Mouse (Mus musculus) hindbrain, embryonic 11.5 days (tissue): ENCODE measurements around the gene Rhox10. TPM values are rescaled to one million over a fixed set of nuclear protein-coding genes. Genes with fewer than 3 reads are reported as not detected.
"Not testable (repeated sequence)": the region's sequence is repeated elsewhere in the genome, so short reads cannot be mapped to it uniquely, and the experiment has no call there.

Source experiments
- ATAC-seq: fragments of 200-750 bp; cut with Nextera tagmentation; 2 replicates; pipeline ENCODE4 v1.8.0; 2017; ENCODE audit warnings: mild to moderate bottlenecking, moderate TSS enrichment, moderate library complexity; ENCODE audit not compliant: low FRiP score
- DNase-seq: peaks from one replicate; pipeline ENCODE4 v3.0.0-alpha.2; 2015; ENCODE audit warnings: low spot score
- H3K27ac ChIP-seq: fragments of 300-500 bp; sonication (generic); 2 replicates; pipeline ENCODE4 v1.5.1; 2014; ENCODE audit warnings: mild to moderate bottlenecking, low read depth, low read length
- H3K27me3 ChIP-seq: fragments of 300-500 bp; sonication (generic); 2 replicates; pipeline ENCODE4 v1.6.1; 2014; ENCODE audit warnings: mild to moderate bottlenecking, low read length, moderate library complexity, mixed read lengths; ENCODE audit not compliant: control insufficient read depth, insufficient read depth
- H3K36me3 ChIP-seq: fragments of 300-500 bp; sonication (generic); 2 replicates; pipeline ENCODE4 v1.6.1; 2014; ENCODE audit warnings: mild to moderate bottlenecking, low read length, moderate library complexity, mixed read lengths; ENCODE audit not compliant: control insufficient read depth, insufficient read depth
- H3K4me1 ChIP-seq: fragments of 300-500 bp; sonication (generic); replicated peaks from 2 replicates; pipeline ENCODE4 v1.6.1; 2014; ENCODE audit warnings: low read length, mixed read lengths; ENCODE audit not compliant: control insufficient read depth, insufficient read depth
- H3K4me2 ChIP-seq: fragments of 300-500 bp; sonication (generic); replicated peaks from 2 replicates; pipeline ENCODE4 v1.6.1; 2014; ENCODE audit warnings: mild to moderate bottlenecking, low read depth, low read length
- H3K4me3 ChIP-seq: fragments of 300-500 bp; sonication (generic); 2 replicates; pipeline ENCODE4 v1.5.1; 2014; ENCODE audit warnings: low read depth, low read length
- H3K9ac ChIP-seq: fragments of 300-500 bp; sonication (generic); 2 replicates; pipeline ENCODE4 v1.6.1; 2014; ENCODE audit warnings: low read depth, low read length
- H3K9me3 ChIP-seq: fragments of 300-500 bp; sonication (generic); 2 replicates; pipeline ENCODE4 v1.6.1; 2016; ENCODE audit warnings: low read length; ENCODE audit not compliant: control insufficient read depth
- WGBS: fragments of 180-500 bp; shearing (Covaris S2); extraction: QIAGEN DNeasy Blood & Tissue Kit; methylation state at CpG from one replicate; pipeline ENCODE4 v1.1.7; 2014; 5-methylcytosine and 5-hydroxymethylcytosine counted together
- polyA plus RNA-seq: library from polyadenylated mRNA; unstranded; fragments of >200 nt; fragmentation: Nextera tagmentation; extraction: Ambion mirVana; gene quantifications from 2 replicates; pipeline ENCODE4 v1.2.1, GENCODE M21; 2014

Gene Rhox10
- polyA plus RNA-seq: not detected in 2 replicates

DNA sequence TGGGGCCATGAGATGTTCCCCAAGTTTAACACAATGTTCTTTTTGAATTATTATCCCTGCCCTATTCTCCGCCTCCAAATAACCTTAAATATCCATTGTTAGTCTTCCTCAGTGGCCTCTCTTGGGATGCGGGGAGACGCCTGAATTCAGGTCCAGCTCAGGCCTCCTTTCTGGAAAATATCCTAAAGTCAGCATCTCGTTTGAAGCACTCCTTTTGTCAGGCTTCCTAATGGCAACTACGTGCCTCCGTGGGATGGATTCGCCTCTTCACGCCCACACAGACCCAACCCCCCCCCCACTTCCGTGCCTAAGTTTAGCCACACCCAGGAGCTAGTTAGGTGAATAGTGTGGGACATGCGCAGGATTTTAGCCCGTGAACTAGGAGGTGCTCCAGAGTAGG is at the start of gene Rhox10:
Gene Rhox10, plus strand, starts transcription at position 301 of the 400 bp plus-strand sequence.
- DNase-seq: no peak

DNA sequence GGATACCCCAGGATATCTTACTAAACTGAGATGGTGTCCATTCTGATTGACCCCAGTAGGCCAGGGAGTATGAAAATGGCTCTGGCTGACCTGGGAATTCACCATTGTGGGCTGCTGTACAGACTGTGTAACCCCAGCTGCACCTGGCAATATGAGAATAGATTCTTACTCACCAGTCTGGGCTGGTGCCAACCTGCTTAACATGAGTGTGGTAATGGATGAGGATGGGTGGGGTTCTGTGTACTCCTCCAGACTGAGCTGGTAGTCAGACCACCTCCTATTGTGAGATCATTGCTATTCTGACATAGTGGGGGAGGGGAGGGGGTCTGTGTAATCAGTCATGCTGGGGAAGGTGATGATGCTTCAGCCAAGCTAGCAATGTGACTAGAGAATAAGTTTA is 47.7 kb upstream of the Rhox10 start, which contains the start of gene Btg1-ps1:
Gene Btg1-ps1, minus strand, starts transcription at position 219 of the 400 bp plus-strand sequence.
- not testable (repeated sequence) for H3K4me1 ChIP-seq, H3K9me3 ChIP-seq, H3K36me3 ChIP-seq, H3K27ac ChIP-seq, H3K4me3 ChIP-seq, DNase-seq, H3K4me2 ChIP-seq, H3K27me3 ChIP-seq, H3K9ac ChIP-seq, ATAC-seq

More for the DNA sequence above, at the start of gene Rhox10:
- H3K27ac ChIP-seq: no peak within 1 kb of the TSS
- no peaks in the 10 kb centered on the region for H3K4me1 ChIP-seq
- H3K36me3 ChIP-seq: no peaks in the 10 kb centered on the region
- H3K27me3 ChIP-seq: no peaks in the 10 kb centered on the region
- H3K9me3 ChIP-seq: no peaks in the 10 kb centered on the region
- 84% methylated on average over 11 of the region's 11 CpGs for WGBS
- no peak within 1 kb of the TSS for H3K4me3 ChIP-seq
- no peak within 1 kb of the TSS for H3K4me2 ChIP-seq
- no peak for ATAC-seq
- H3K9ac ChIP-seq: no peak within 1 kb of the TSS

DNA sequence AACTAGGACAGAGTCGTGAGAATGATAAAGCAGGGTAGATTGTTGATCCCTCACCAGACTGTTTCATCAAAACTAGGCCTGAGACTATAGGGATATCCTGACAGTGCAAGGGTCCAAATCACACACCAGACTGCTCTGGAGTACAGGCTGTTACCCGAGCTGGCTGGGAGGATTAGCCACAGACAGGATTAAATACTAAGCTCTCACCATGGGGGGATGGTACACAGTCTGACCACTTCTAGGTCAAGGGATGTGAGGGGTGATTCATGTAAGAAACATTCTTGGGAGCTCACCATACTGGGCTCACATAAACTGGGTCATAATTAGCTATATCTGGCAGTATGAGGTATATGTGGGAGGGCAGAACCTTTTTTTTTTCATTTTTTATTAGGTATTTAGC is 32.4 kb upstream of the Rhox10 start:
- no peaks in the 10 kb centered on the region for H3K4me1 ChIP-seq
- no peaks in the 10 kb centered on the region for H3K27me3 ChIP-seq
- ATAC-seq (no peak), DNase-seq (no peak)
- no peak overlapping the region for H3K4me2 ChIP-seq
- H3K36me3 ChIP-seq: no peaks in the 10 kb centered on the region
- 80% methylated on average over 2 of the region's 2 CpGs for WGBS
- no peaks in the 10 kb centered on the region for H3K9me3 ChIP-seq
- no peak overlapping the region for H3K9ac ChIP-seq
- H3K4me3 ChIP-seq: no peak overlapping the region
- no peak overlapping the region for H3K27ac ChIP-seq

DNA sequence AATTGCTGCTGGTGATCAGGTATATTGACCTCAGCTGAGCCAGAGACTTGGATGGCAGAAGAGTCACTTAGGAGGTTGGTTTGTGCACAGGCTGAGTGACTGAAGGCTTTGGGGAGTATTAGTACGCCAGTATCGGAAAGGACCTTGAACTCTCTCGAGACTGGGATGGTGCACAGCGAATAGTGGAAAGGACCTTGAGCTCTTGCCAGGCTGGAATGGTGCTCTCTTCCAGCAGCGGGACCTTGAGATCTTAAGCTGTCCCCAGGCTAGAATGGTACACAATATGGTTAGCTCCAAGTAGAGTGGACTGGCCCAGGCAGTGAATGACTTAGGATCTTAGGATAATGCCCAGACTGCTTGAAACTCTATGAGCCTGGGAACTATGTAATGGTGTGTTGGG is 26.6 kb upstream of the Rhox10 start:
- Histone ChIP-seq H3K4me2 (no peak overlapping the region), H3K9ac (no peak overlapping the region), H3K27me3 (no peaks in the 10 kb centered on the region), H3K4me3 (no peak overlapping the region), H3K27ac (no peak overlapping the region), H3K9me3 (no peaks in the 10 kb centered on the region), H3K4me1 (no peaks in the 10 kb centered on the region), H3K36me3 (no peaks in the 10 kb centered on the region)
- ATAC-seq (no peak), DNase-seq (no peak)
- 96% methylated on average over 5 of the region's 5 CpGs for WGBS

DNA sequence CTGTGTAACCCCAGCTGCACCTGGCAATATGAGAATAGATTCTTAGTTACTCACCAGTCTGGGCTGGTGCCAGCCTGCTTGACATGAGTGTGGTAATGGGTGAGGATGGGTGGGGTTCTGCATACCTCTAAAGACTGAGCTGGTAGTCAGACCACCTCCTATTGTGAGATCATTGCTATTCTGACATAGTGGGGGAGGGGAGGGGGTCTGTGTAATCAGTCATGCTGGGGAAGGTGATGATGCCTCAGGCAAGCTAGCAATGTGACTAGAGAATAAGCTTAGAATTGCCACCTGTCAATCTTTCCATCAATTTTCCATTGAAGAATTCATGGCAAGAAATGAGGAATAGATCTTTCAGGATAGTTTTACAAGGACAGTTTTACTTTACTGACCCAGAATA is 23.3 kb upstream of the Rhox10 start, which contains the start of gene Btg1-ps2:
Gene Btg1-ps2, minus strand, starts transcription at position 101 of the 400 bp plus-strand sequence.
- not testable (repeated sequence) for H3K4me1 ChIP-seq, H3K4me3 ChIP-seq, H3K36me3 ChIP-seq, H3K4me2 ChIP-seq, H3K9ac ChIP-seq, H3K27me3 ChIP-seq, H3K27ac ChIP-seq, ATAC-seq, DNase-seq, H3K9me3 ChIP-seq

DNA sequence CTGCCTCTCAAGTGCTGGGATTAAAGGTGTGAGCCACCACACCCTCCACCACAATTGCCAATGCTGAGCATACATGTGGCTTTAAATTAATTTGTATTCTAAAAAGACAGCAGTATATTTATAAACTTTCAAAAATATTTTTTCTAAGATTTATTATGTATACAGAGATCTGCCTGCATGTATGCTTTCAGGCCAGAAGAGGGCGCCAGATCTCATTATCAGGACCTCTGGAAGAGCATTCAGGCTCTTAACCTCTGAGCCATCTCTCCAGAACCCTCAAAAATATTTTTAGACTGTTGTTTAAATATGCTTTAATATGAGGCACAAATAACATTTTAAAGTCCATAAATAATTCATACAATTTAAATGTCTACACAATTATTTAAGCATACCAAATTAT is 4.7 kb upstream of the Rhox10 start:
- H3K36me3 ChIP-seq: no peaks in the 10 kb centered on the region
- no peak for ATAC-seq
- H3K4me1 ChIP-seq: no peaks in the 10 kb centered on the region
- no peak overlapping the region for H3K4me3 ChIP-seq
- WGBS: 0% methylated on average over 1 of the region's 1 CpGs
- no peak overlapping the region for H3K4me2 ChIP-seq
- no peaks in the 10 kb centered on the region for H3K9me3 ChIP-seq
- DNase-seq: peak; percentile 26
- H3K27me3 ChIP-seq: no peaks in the 10 kb centered on the region
- H3K27ac ChIP-seq: no peak overlapping the region
- H3K9ac ChIP-seq: no peak overlapping the region

DNA sequence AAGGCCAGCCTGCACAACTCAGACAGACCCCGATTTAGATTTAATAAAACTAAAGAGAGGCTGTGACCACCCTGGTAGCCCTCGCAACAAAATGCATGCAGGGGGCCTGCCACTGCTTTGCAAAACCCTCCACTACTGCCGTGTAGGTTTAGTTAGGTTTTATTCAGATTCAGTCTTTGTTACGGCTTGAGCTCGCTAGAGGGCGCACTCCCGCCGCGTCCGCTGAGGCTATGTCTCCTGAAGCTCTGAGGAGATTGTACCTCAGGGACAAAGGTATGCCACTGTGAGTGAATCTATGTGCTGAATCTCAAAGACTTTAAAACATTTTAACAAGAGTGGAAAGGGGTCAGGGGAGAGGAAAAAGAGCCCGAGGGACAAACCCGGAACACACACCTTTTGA is 18.0 kb downstream of the Rhox10 start:
- Histone ChIP-seq H3K4me2 (no peak overlapping the region), H3K9me3 (no peaks in the 10 kb centered on the region), H3K4me3 (no peak overlapping the region), H3K27me3 (no peaks in the 10 kb centered on the region), H3K27ac (no peak overlapping the region), H3K36me3 (no peaks in the 10 kb centered on the region), H3K9ac (no peak overlapping the region), H3K4me1 (no peaks in the 10 kb centered on the region)
- DNase-seq: peak; percentile 59
- WGBS: 26% methylated on average over 12 of the region's 12 CpGs
- ATAC-seq: no peak

DNA sequence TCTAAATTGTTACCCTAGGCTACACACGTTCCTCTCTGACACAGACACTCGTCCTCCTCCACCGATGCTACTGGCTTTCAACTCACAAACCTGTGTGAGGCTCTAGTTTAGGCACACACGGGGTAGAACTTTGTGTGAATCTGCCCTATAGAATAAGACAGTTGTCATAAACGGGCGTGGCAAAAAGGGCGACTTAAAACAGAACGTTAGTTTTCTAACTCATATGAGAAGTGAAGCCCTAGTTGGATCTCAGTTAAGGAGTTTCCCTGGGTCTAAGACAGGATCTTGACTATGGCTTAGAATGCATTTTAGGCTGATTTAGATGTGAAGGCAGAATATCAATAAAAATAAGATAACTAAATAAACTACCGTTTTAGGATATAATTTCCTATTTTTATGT is 18.8 kb downstream of the Rhox10 start, which contains the start of gene Rhox11:
Gene Rhox11, minus strand, starts transcription at position 101 of the 400 bp plus-strand sequence.
- H3K27me3 ChIP-seq: no peaks in the 10 kb centered on the region
- H3K9me3 ChIP-seq: no peaks in the 10 kb centered on the region
- no peaks in the 10 kb centered on the region for H3K36me3 ChIP-seq
- H3K4me2 ChIP-seq: no peak within 1 kb of the TSS
- 89% methylated on average over 9 of the region's 9 CpGs for whole genome bisulfite sequencing
- DNase-seq (no peak), ATAC-seq (no peak)
- no peak within 1 kb of the TSS for H3K27ac ChIP-seq
- no peaks in the 10 kb centered on the region for H3K4me1 ChIP-seq
- H3K4me3 ChIP-seq: no peak within 1 kb of the TSS
- no peak within 1 kb of the TSS for H3K9ac ChIP-seq

DNA sequence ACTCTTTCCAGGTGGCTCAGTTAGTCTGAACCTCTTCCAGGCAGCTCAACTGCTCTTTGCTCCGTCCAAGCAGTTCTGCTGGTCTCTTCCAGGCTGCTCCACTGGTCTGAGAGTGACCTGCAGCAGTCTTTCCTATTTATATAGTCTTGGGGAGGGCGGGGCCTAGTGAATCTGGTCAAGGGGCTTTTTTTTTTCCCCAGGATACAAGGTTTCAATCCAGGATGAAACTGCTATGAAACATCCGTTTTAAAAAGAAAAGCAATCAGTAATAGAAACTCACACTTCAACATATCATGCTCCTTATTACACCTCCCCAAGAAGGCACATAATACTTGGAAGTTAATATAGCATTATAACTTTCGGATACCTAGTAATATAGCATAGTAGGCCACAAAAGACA is 44.5 kb downstream of the Rhox10 start, which contains the start of gene Rhox12:
Gene Rhox12, minus strand, starts transcription at position 101 of the 400 bp plus-strand sequence.
- Histone ChIP-seq H3K27ac (no peak within 1 kb of the TSS), H3K4me1 (no peaks in the 10 kb centered on the region), H3K36me3 (no peaks in the 10 kb centered on the region), H3K4me3 (no peak within 1 kb of the TSS), H3K9ac (no peak within 1 kb of the TSS), H3K4me2 (no peak within 1 kb of the TSS), H3K27me3 (no peaks in the 10 kb centered on the region), H3K9me3 (no peaks in the 10 kb centered on the region)
- WGBS: 80% methylated on average over 4 of the region's 4 CpGs
- no peak for DNase-seq
- ATAC-seq: no peak
